Mouse (Mus musculus): Measurements from ENCODE around the gene Gm20518. TPM values are rescaled to one million over a fixed set of nuclear protein-coding genes. Genes with fewer than 3 reads are reported as not detected.
A peak's percentile ranks its signal among the peaks of the same experiment; 100 is the strongest.

Gm20518 gene
- total RNA-seq, 1 experiment from 2014 or later = not detected

DNA sequence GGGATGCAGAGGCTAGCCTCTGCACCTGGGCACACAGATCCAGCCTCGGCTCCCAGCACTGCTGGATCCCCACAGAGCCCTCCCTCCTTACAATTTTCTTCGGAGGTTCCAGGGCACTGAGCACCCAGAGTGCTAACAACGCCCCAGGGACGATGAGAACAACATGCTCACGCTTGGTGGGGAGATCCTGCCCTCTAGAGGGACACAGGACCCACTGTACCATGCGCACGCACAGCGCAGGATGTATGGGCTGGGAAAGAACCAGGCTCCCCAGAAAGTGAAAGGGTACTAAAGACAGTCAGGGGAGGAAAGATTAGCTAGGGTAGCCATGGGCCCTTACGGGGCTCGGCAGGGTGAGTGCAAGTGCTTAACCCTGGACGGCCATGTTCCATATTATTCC, 59.7 kb downstream of the Gm20518 start:
- 0 out of 4 replicates have a peak, but pooled peaks of 1 of the 2 experiments have one; percentile 29 for ATAC-seq (replicated peaks in 1 of 2; ENCODE audit: insufficient read depth in 1 of 2, low FRiP score in 2 of 2, low TSS enrichment in 1 of 2, low read depth in 1 of 2, poor library complexity in 2 of 2, severe bottlenecking in 2 of 2)

DNA sequence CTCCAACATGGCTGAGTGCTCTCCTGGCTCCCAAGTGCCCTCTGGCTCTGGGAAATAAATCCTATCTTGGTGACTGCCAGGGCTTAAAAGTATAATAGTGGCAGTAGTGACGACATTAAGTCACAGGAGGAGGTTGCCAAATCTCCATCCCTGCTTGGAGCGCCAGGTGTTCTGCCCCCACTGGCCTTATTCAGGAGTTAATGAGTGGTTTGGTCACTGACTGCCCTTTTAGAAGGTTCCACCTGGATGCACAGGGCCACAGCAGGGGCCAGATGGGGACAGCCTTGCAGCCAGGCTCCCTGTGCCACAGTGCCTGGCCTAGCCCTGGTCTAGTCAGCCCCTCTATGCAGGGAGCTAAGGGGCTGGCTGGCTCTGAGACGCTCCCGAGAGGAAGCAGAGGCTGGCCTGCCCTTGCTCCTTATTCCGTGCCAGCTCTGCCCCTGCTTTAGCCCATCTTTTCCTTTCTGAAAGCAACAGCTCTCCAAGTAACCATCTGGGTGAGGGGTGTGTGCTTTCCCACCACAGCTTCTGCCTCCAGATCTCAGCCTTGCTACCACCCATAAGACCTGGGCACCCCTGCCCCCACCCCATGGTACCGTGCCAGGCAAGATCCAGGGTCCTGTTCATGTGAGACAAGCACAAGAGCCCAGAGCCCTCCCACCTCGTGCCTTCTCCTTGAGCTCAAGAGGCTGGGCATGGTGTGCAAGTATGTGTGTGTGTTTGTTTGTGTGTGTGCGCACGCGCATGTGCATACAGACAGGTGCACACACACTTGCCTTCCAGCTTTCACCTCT, 60.9 kb downstream of the Gm20518 start:
- no peak for ATAC-seq (replicated peaks in 1 of 2; ENCODE audit: insufficient read depth in 1 of 2, low FRiP score in 2 of 2, low TSS enrichment in 1 of 2, low read depth in 1 of 2, poor library complexity in 2 of 2, severe bottlenecking in 2 of 2)

DNA sequence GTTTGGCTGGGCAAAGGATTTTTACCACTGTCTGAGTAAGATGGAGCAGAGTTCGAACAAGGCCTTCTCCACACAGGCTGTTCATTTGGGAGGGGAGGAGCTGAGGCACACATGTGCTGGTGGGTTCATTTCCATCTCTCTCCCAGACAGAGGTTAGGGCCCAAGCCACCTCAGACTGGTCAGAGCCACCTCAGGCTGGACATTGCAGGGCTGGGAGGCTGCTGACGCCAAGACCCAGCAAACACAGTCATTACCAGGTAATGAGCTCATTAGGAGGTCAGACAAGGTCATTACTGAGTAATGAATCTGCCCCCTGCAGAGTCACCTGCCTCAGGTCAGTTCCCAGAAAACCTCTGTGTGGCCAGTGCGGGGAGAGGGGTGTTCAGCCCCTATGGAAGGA, 62.6 kb downstream of the Gm20518 start:
- ATAC-seq (replicated peaks in 1 of 2; ENCODE audit: insufficient read depth in 1 of 2, low FRiP score in 2 of 2, low TSS enrichment in 1 of 2, low read depth in 1 of 2, poor library complexity in 2 of 2, severe bottlenecking in 2 of 2) = no peak

DNA sequence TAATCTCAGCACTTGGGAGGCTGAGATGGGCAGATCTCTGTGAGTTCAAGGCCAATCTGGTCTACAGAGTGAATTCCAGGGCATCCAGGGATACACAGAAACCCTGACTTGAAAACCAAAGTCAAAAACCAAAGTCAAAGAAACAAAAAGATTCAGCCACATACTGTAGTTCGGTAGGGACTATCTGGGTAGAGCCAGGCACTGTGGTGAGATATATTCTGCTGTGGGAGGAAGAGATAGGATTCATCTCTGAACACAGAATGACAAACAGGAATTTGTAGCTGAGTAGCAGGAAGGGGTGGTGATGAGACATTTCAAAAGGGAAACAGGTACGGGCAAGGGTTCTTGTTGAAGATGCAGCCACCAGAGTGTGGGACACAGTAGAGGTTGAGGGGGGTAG, 63.2 kb downstream of the Gm20518 start:
- ATAC-seq (replicated peaks in 1 of 2; ENCODE audit: insufficient read depth in 1 of 2, low FRiP score in 2 of 2, low TSS enrichment in 1 of 2, low read depth in 1 of 2, poor library complexity in 2 of 2, severe bottlenecking in 2 of 2) = no peak

DNA sequence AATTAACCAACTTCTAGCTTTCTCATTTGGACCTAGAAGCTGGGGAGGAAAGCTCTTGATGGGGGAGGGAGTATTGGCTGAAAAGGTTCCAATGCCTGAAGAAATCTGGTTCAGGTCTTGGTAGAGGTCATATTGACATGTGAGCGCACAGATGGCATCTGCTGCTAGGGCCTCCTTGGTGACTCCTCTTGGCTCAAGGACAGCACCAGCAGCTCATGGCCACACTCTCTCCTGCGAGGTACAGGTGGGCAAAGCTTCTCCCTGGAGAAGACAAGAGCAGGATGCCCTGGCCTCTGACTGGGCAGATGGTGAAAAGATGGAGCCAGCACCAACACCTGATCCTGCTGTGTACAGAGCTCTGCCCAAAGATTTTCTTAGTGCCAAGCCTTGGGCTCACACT, 65.0 kb downstream of the Gm20518 start:
- no peak for ATAC-seq (replicated peaks in 1 of 2; ENCODE audit: insufficient read depth in 1 of 2, low FRiP score in 2 of 2, low TSS enrichment in 1 of 2, low read depth in 1 of 2, poor library complexity in 2 of 2, severe bottlenecking in 2 of 2)

DNA sequence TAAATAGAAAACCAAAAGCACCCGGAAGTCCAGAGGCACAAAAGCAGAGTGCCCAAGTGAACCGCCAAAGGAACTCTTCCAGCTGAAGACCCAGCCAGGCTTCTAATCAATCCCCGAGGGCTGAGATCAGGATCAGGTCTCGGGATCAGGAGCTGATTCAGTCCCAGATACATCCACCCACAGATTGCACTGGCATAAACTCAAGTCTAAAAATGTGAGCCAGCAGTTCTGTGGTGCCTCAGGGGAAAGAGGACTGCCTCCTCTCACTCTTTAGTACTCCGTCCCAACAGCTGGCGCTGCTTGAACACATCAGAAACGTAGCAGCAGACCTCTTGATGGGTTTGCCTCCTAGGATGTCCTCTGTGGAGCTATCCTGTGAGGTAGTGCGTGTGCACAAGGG, 74.9 kb downstream of the Gm20518 start:
- ATAC-seq (replicated peaks in 1 of 2; ENCODE audit: insufficient read depth in 1 of 2, low FRiP score in 2 of 2, low TSS enrichment in 1 of 2, low read depth in 1 of 2, poor library complexity in 2 of 2, severe bottlenecking in 2 of 2) = no peak

DNA sequence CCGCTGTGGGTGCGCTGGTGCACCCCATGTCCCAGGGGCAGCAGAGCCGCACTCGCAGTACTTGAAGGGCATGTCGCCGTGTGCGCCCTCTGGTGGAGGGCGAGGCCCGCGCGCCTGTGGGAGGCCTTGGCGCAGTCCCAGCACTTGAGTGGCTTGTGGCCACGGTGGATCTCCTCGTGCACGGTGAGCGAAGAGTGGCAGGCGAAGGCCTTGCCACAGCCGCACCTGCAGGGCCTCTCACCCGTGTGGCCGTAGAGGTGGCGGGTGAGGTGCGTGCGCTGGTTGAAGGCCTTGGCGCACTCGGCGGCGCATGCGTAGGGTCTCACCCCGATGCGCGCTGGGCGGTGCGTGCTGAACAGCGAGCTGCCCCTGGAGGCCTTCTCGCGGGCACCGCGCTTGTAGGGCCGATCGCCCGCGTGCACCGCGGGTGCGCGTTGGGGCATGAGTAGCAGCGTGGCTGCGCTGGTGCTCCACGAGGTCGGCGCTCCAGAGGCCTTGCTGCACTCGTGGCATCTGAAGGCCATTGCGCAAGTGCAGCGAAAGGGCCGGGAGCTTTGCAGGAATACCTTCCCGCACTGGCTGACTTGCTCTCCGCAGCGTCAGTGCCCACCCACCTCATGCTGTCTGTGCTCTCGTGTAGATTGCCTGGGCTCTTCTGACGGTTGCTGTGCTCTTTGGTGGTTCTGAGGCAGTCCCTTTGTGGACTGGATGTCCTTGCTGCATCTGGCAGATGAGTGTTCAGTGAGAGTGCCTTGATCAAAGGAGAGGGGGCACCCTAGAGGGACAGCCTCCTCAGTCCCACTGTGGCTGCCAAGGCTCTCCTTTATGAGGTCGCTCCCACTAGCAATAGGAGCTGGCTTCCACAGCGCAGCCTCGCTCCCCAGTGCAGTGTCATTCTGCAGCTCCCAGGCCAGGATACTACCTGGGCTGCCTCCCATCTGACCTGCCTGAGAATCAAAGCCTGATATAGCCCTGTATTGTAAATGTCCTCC, 75.8 kb downstream of the Gm20518 start:
- peak; percentile 89 to 90 for ATAC-seq (replicated peaks in 1 of 2; ENCODE audit: insufficient read depth in 1 of 2, low FRiP score in 2 of 2, low TSS enrichment in 1 of 2, low read depth in 1 of 2, poor library complexity in 2 of 2, severe bottlenecking in 2 of 2)

DNA sequence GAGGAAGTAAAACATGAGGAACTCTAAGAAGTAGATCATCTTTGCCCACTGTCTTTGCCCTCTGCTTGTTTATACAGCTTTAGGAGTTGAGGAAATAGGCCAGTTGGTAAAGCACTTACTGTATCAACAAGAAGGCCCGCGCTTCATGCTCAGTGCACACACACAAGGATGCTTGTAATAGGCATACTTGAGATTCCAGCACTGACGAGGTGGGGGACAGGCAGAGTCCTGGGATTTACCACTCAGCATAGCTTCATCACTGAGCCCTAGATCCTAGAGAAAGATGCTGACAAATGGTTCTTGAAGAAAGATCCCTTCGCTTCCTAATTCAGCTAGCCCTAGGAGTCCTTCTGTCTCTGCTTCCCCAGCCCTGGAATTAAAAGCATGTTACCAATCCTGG, 78.3 kb downstream of the Gm20518 start:
- ATAC-seq (replicated peaks in 1 of 2; ENCODE audit: insufficient read depth in 1 of 2, low FRiP score in 2 of 2, low TSS enrichment in 1 of 2, low read depth in 1 of 2, poor library complexity in 2 of 2, severe bottlenecking in 2 of 2) = no peak

DNA sequence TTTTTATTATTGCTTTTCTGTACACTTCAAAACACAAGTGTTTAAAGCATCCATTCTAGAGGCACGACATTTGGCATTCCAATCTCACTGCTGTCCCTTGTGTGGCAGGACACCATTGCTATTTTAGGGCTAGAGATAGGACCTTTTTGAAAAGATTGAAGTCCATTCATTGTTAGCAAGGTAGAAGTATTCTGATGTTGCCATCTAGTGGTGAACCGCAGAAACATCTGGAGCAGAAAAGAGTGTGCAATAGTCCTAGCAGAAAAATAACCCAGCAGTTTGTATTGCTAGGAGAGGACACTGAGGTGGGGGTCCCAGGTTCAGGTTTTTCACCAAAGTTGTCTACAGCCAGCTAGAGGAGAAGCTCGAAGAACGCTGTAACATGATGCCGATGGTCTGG, 79.4 kb downstream of the Gm20518 start:
- ATAC-seq (replicated peaks in 1 of 2; ENCODE audit: insufficient read depth in 1 of 2, low FRiP score in 2 of 2, low TSS enrichment in 1 of 2, low read depth in 1 of 2, poor library complexity in 2 of 2, severe bottlenecking in 2 of 2) = no peak; a peak in 1 of 4 replicates

DNA sequence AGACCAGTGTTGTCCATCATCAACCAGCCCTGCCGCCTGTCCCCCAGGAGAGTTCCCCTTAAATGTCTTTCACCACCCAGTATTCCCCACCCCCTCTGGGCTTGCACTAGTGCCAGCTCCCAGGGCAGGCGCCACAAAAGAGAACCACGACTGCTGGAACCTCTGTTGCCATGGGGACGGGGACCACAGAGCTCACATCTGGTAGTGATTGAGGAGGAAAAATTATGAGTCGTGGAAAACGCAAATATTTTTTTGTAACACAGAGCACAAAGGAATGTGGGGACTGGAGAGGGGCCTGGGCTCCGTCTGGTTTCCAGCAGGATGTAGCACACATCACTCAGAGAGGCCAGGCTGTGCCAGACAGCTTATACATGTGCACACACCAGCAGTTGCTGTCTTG, 81.8 kb downstream of the Gm20518 start:
- ATAC-seq (replicated peaks in 1 of 2; ENCODE audit: insufficient read depth in 1 of 2, low FRiP score in 2 of 2, low TSS enrichment in 1 of 2, low read depth in 1 of 2, poor library complexity in 2 of 2, severe bottlenecking in 2 of 2) = no peak

DNA sequence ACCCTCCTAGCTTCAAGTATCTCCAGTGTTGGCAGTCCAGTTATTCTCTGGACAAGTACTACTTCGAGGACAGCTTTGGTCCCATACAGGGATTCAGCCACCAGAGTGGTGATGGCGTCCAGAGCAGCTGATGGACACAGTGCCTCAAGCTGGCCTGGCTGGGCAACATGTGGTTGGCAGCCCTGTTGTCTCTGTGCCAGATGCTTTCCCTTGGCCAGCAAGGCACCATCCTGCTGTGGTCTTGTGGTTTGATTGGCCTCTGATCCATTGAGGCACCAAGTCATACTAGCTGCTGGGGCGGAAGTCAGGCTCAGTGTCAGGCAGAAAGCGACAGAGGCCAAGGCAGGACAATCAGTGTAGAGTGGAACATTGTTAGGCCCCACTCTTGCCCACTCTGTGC, 82.3 kb downstream of the Gm20518 start:
- no peak for ATAC-seq (replicated peaks in 1 of 2; ENCODE audit: insufficient read depth in 1 of 2, low FRiP score in 2 of 2, low TSS enrichment in 1 of 2, low read depth in 1 of 2, poor library complexity in 2 of 2, severe bottlenecking in 2 of 2)

DNA sequence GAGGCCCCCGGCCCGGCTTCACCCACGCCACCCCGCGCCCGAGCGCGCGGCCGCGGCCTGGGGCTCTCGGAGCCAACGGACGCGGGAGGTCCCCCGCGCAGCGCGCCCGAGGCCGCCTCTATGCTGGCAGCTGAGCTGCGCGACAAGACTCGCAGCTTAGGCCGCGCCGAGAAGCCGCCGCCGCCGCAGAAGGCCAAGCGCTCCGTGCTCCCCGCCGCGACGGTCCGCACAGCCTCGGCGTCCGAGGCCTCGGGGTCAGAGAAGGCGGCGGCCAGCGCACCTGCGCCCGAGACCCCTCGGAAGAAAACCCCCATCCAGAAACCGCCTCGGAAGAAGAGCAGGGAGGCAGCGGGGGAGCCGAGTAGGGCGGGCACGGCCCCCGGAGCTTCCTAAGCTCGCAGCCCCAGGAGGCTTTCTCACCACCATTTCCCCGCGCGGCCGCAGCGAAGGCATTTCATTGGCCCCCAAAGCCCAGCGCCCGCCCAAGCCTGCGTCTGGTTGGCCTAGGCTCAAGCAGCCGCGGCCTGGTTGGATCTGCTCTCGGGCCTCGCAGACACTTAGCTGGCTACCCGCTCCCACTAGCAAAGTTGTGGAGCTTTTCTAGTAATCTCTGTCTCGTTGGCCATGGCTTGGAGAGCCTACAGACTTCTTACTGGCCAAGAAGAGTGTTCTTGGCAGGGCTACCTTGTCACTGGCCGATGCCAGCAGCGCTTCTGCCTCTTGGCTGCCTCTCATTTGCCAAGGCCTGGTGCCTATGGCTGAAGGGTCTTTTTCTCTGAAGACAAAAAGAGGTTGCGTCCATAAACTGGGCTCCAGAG, 84.1 kb downstream of the Gm20518 start:
- peak; percentile 77 to 88 for ATAC-seq (replicated peaks in 1 of 2; ENCODE audit: insufficient read depth in 1 of 2, low FRiP score in 2 of 2, low TSS enrichment in 1 of 2, low read depth in 1 of 2, poor library complexity in 2 of 2, severe bottlenecking in 2 of 2)

DNA sequence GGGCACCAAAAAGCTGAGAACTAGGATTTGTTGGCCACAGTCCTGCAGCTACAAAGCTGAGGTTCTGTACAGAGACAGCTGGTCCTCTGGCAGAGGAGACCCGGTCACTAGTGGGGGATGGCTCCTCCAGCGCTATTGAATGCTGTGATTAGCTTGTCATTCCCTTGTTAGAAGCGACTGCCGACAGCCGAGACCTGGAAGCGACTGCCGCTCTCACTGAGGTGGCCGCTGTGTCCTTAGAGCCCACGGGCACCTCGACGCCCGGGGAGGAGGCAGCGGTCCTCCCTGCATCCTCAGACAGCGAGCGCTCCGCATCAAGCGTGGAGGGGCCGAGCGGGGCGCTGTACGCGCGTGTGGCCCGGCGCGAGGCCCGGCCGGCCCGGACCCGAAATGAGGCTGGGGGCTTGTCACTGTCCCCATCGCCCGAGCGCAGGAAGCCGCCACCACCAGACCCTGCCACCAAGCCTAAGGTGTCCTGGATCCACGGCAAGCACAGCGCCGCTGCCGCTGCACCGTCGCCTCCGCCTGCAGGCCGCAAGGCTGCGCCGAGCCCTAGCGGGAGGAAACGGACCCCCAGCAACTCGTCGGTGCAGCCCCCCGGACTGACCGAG, 84.8 kb downstream of the Gm20518 start:
- no peak for ATAC-seq (replicated peaks in 1 of 2; ENCODE audit: insufficient read depth in 1 of 2, low FRiP score in 2 of 2, low TSS enrichment in 1 of 2, low read depth in 1 of 2, poor library complexity in 2 of 2, severe bottlenecking in 2 of 2)

DNA sequence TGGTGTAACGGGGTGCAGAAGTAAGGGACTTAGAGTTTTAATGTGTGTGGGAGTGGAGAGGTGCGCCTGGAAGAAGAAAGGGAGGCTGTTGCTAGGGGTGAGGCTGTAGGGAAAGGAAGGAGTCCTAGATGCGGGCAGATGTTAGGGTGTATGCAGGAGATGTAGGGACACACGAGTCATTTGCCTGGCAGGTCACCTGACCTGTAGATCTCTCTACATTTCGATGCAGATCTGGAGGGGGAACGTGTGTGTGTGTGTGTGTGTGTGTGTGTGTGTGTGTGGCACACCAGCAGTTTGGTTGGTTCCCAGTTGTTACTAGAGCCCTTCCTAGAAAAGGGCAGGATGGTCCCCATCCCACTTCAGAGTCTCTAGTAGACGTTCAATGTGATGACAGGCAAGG, 86.5 kb downstream of the Gm20518 start:
- no peak for ATAC-seq (replicated peaks in 1 of 2; ENCODE audit: insufficient read depth in 1 of 2, low FRiP score in 2 of 2, low TSS enrichment in 1 of 2, low read depth in 1 of 2, poor library complexity in 2 of 2, severe bottlenecking in 2 of 2)

DNA sequence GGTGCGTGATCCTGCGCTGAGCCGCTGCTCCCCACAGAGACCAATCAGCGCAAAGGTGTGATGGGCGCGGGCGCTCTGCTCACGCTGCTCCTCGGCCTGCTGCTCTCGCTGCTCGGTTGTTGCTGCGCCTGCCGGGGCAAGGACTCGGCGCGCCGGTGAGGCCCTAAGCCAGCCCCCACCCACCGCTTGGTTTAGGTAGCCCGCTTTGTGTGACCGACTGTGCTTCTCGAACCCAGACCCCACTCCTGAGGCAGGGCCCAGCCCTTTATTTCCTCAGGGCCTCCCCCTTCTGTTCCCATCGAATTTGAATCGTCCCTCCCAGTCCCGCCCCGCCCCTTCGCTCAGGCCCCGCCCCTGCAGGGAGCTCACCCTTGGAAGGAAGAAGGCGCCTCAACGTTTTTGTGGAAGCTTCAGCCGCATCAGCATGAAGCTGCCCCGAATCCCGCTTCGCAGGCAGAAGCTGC, 87.0 kb downstream of the Gm20518 start:
- ATAC-seq (replicated peaks in 1 of 2; ENCODE audit: insufficient read depth in 1 of 2, low FRiP score in 2 of 2, low TSS enrichment in 1 of 2, low read depth in 1 of 2, poor library complexity in 2 of 2, severe bottlenecking in 2 of 2) = no peak

DNA sequence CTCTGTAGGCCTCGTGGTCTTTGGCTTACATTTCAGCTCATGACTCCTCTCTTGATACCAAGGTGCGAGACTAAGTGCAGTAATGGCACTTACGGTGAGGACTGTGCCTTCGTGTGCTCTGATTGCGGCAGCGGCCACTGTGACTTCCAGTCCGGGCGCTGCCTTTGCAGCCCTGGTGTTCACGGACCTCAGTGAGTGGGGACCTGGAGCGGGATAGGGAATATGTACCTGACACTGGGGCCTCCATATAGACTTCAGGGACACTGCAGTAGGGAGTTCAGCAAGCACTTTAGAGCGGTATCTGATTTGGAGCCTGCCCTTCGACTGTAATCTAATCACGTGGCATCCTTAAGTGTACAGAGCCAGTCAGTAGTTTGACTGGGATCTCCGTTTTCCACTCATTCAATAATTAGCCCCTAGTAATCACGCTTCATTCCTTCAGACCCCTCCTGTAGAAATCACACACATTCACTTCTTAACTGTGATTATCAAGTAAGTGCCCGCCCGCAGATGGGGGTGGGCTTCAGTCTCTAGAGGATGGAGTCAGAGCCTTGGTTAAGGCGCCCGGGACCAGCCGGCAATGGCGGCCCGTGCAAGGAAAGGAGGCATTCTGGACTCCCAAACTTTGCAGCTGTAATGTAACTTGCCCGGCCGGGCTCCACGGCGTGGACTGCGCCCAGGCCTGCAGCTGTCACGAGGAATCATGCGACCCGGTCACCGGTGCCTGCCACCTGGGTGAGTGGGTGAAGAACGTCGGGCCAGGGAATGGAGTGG, 87.6 kb downstream of the Gm20518 start:
- ATAC-seq (replicated peaks in 1 of 2; ENCODE audit: insufficient read depth in 1 of 2, low FRiP score in 2 of 2, low TSS enrichment in 1 of 2, low read depth in 1 of 2, poor library complexity in 2 of 2, severe bottlenecking in 2 of 2) = no peak
